Mouse (Mus musculus): ENCODE results near the gene E2f2.

- TF ChIP-seq POLR2A (IDR thresholded peaks at IDR 0.05; ENCODE audit: insufficient read length, low read depth) (no peak), REST (IDR thresholded peaks at IDR 0.05; ENCODE audit: insufficient read depth, insufficient read length) (no peak), MAX (IDR thresholded peaks at IDR 0.05; ENCODE audit: low read depth) (no peak)
Measured at GRCm38 (mm10) chr4:136127670-136128069, 44.5 kb upstream of the E2f2 start.

Data from myocyte (in vitro differentiated cells).